Mouse (Mus musculus): ENCODE results near the gene Igdcc3. TPM values are rescaled to one million over a fixed set of nuclear protein-coding genes. Genes with fewer than 3 reads are reported as not detected.

Igdcc3 gene
- polyA plus RNA-seq, 1 experiment from 2014 or later: 230 TPM

GRCm38 (mm10) chr9:65191755-65192469, 50.9 kb downstream of the Igdcc3 start:
- H3K36me3 ChIP-seq: no peaks in the 10 kb centered on the region
- peak; percentile 67 for DNase-seq (ENCODE audit: low spot score)
- WGBS: 7% methylated on average over 8 of the region's 8 CpGs
- H3K4me1 ChIP-seq: peaks cover 85% of the 10 kb centered on the region
- peak overlapping the region; percentile 86 for H3K27ac ChIP-seq
- no peaks in the 10 kb centered on the region for H3K9me3 ChIP-seq (replicated peaks)
- peak overlapping the region; percentile 28 for H3K4me3 ChIP-seq
- no peaks in the 10 kb centered on the region for H3K27me3 ChIP-seq (ENCODE audit: low read depth, poor library complexity, severe bottlenecking)

GRCm38 (mm10) chr9:65193214-65193613, 52.2 kb downstream of the Igdcc3 start:
- peak overlapping the region; percentile 86 for H3K27ac ChIP-seq
- H3K4me3 ChIP-seq: no peak overlapping the region
- no peaks in the 10 kb centered on the region for H3K9me3 ChIP-seq (replicated peaks)
- DNase-seq (ENCODE audit: low spot score): peak; percentile 35
- peaks cover 89% of the 10 kb centered on the region for H3K4me1 ChIP-seq
- 60% methylated on average over 12 of the region's 12 CpGs for WGBS
- no peaks in the 10 kb centered on the region for H3K27me3 ChIP-seq (ENCODE audit: low read depth, poor library complexity, severe bottlenecking)
- no peaks in the 10 kb centered on the region for H3K36me3 ChIP-seq

- Histone ChIP-seq H3K9me3 (replicated peaks) (no peaks in the 10 kb centered on the region), H3K36me3 (no peaks in the 10 kb centered on the region), H3K4me1 (peaks cover 74% of the 10 kb centered on the region), H3K4me3 (no peak within 1 kb of the TSS), H3K27me3 (ENCODE audit: low read depth, poor library complexity, severe bottlenecking) (no peaks in the 10 kb centered on the region), H3K27ac (peak within 1 kb of the TSS; percentile 93)
- 84% methylated on average over 4 of the region's 4 CpGs for WGBS
- DNase-seq (ENCODE audit: low spot score): no peak
These were observed 54.1 kb downstream of the Igdcc3 start, which contains the start of gene Parp16 for GRCm38 (mm10) chr9:65195053-65195452. Gene Parp16, plus strand, starts transcription at chr9:65195353.

- Histone ChIP-seq H3K4me1 (peaks cover 71% of the 10 kb centered on the region), H3K36me3 (no peaks in the 10 kb centered on the region), H3K4me3 (no peak overlapping the region), H3K27ac (peak overlapping the region; percentile 93), H3K9me3 (replicated peaks) (no peaks in the 10 kb centered on the region), H3K27me3 (ENCODE audit: low read depth, poor library complexity, severe bottlenecking) (no peaks in the 10 kb centered on the region)
- DNase-seq (ENCODE audit: low spot score): peak; percentile 57
- WGBS: 37% methylated on average over 8 of the region's 8 CpGs
These were observed 54.6 kb downstream of the Igdcc3 start for GRCm38 (mm10) chr9:65195621-65195981.

GRCm38 (mm10) chr9:65195982-65196737, 55.2 kb downstream of the Igdcc3 start:
- WGBS: 5% methylated on average over 9 of the region's 9 CpGs
- peaks cover 65% of the 10 kb centered on the region for H3K4me1 ChIP-seq

GRCm38 (mm10) chr9:65196738-65197569, 56.0 kb downstream of the Igdcc3 start:
- peak; percentile 96 for DNase-seq (ENCODE audit: low spot score)
- H3K36me3 ChIP-seq: no peaks in the 10 kb centered on the region
- H3K4me1 ChIP-seq: peaks cover 57% of the 10 kb centered on the region
- no peak overlapping the region for H3K4me3 ChIP-seq
- H3K27me3 ChIP-seq (ENCODE audit: low read depth, poor library complexity, severe bottlenecking): no peaks in the 10 kb centered on the region
- H3K9me3 ChIP-seq (replicated peaks): no peaks in the 10 kb centered on the region
- H3K27ac ChIP-seq: peak overlapping the region; percentile 93
- 20% methylated on average over 26 of the region's 26 CpGs for WGBS

More at GRCm38 (mm10) chr9:65195982-65196737, 55.2 kb downstream of the Igdcc3 start:
- DNase-seq (ENCODE audit: low spot score): peak; percentile 68
- no peaks in the 10 kb centered on the region for H3K36me3 ChIP-seq
- no peak overlapping the region for H3K4me3 ChIP-seq
- H3K9me3 ChIP-seq (replicated peaks): no peaks in the 10 kb centered on the region
- H3K27ac ChIP-seq: peak overlapping the region; percentile 93
- no peaks in the 10 kb centered on the region for H3K27me3 ChIP-seq (ENCODE audit: low read depth, poor library complexity, severe bottlenecking)

GRCm38 (mm10) chr9:65197826-65198225, 56.8 kb downstream of the Igdcc3 start:
- Histone ChIP-seq H3K4me1 (peaks cover 52% of the 10 kb centered on the region), H3K4me3 (no peak overlapping the region), H3K36me3 (no peaks in the 10 kb centered on the region), H3K27ac (no peak overlapping the region), H3K9me3 (replicated peaks) (no peaks in the 10 kb centered on the region), H3K27me3 (ENCODE audit: low read depth, poor library complexity, severe bottlenecking) (no peaks in the 10 kb centered on the region)
- WGBS: 87% methylated on average over 6 of the region's 6 CpGs
- no peak for DNase-seq (ENCODE audit: low spot score)

- Histone ChIP-seq H3K4me3 (no peak overlapping the region), H3K4me1 (peaks cover 33% of the 10 kb centered on the region), H3K27ac (0 out of 2 replicates have a peak overlapping the region, but pooled peaks have one; percentile 14), H3K9me3 (replicated peaks) (no peaks in the 10 kb centered on the region), H3K27me3 (ENCODE audit: low read depth, poor library complexity, severe bottlenecking) (no peaks in the 10 kb centered on the region), H3K36me3 (no peaks in the 10 kb centered on the region)
- WGBS: 59% methylated on average over 7 of the region's 7 CpGs
- DNase-seq (ENCODE audit: low spot score): no peak
These were observed 58.7 kb downstream of the Igdcc3 start for GRCm38 (mm10) chr9:65199723-65200122.

- Histone ChIP-seq H3K4me1 (peaks cover 24% of the 10 kb centered on the region), H3K27ac (no peak overlapping the region), H3K27me3 (ENCODE audit: low read depth, poor library complexity, severe bottlenecking) (no peaks in the 10 kb centered on the region), H3K36me3 (no peaks in the 10 kb centered on the region), H3K4me3 (no peak overlapping the region), H3K9me3 (replicated peaks) (no peaks in the 10 kb centered on the region)
- WGBS: 91% methylated on average over 1 of the region's 1 CpGs
- DNase-seq (ENCODE audit: low spot score): no peak
These were observed 59.6 kb downstream of the Igdcc3 start for GRCm38 (mm10) chr9:65200606-65201005.

- 53% methylated on average over 3 of the region's 3 CpGs for WGBS
These were observed 60.0 kb downstream of the Igdcc3 start for GRCm38 (mm10) chr9:65201021-65201380.

GRCm38 (mm10) chr9:65201381-65202164, 60.6 kb downstream of the Igdcc3 start:
- under 1% methylated on average over 18 of the region's 18 CpGs for WGBS
- Histone ChIP-seq H3K4me3 (peak overlapping the region; percentile 49), H3K4me1 (peaks cover 18% of the 10 kb centered on the region), H3K27ac (peak overlapping the region; percentile 88), H3K36me3 (no peaks in the 10 kb centered on the region), H3K27me3 (ENCODE audit: low read depth, poor library complexity, severe bottlenecking) (no peaks in the 10 kb centered on the region), H3K9me3 (replicated peaks) (no peaks in the 10 kb centered on the region)
- DNase-seq (ENCODE audit: low spot score): peak; percentile 72

More at GRCm38 (mm10) chr9:65201021-65201380, 60.0 kb downstream of the Igdcc3 start:
- Histone ChIP-seq H3K4me3 (no peak overlapping the region), H3K4me1 (peaks cover 20% of the 10 kb centered on the region), H3K27me3 (ENCODE audit: low read depth, poor library complexity, severe bottlenecking) (no peaks in the 10 kb centered on the region), H3K9me3 (replicated peaks) (no peaks in the 10 kb centered on the region), H3K36me3 (no peaks in the 10 kb centered on the region), H3K27ac (no peak overlapping the region)
- no peak for DNase-seq (ENCODE audit: low spot score)

- H3K4me1 ChIP-seq: peaks cover 14% of the 10 kb centered on the region; the same call in 1 of the 2 replicates
- no peak for DNase-seq (ENCODE audit: low spot score)
- WGBS: 37% methylated on average over 11 of the region's 11 CpGs
- H3K9me3 ChIP-seq (replicated peaks): no peaks in the 10 kb centered on the region
- peak overlapping the region; percentile 88 for H3K27ac ChIP-seq
- H3K27me3 ChIP-seq (ENCODE audit: low read depth, poor library complexity, severe bottlenecking): no peaks in the 10 kb centered on the region
- H3K36me3 ChIP-seq: no peaks in the 10 kb centered on the region
- peak overlapping the region; percentile 49 for H3K4me3 ChIP-seq
These were observed 61.3 kb downstream of the Igdcc3 start for GRCm38 (mm10) chr9:65202165-65202754.

All from limb, embryonic 10.5 days (tissue).